Mouse (Mus musculus) stomach, embryonic 15.5 days (tissue): ENCODE results near the gene Ksr1. TPM values are rescaled to one million over a fixed set of nuclear protein-coding genes. Genes with fewer than 3 reads are reported as not detected.

Experiments used
- ATAC-seq: fragments of 200-750 bp; cut with Nextera tagmentation; 2 replicates; pipeline ENCODE4 v1.8.0; 2017; ENCODE audit warnings: low read depth, moderate number of reproducible peaks, moderate TSS enrichment; ENCODE audit not compliant: insufficient read depth, low FRiP score
- H3K27ac ChIP-seq: fragments of 300-500 bp; sonication (generic); 2 replicates; pipeline ENCODE4 v1.5.1; 2015; ENCODE audit warnings: mild to moderate bottlenecking, inconsistent platforms
- H3K27me3 ChIP-seq: fragments of 300-500 bp; sonication (generic); replicated peaks from 2 replicates; pipeline ENCODE4 v1.6.1; 2015; ENCODE audit warnings: inconsistent platforms
- H3K36me3 ChIP-seq: fragments of 300-500 bp; sonication (generic); 2 replicates; pipeline ENCODE4 v1.6.1; 2015; ENCODE audit warnings: inconsistent platforms
- H3K4me1 ChIP-seq: fragments of 300-500 bp; sonication (generic); 2 replicates; pipeline ENCODE4 v1.6.1; 2015; ENCODE audit warnings: inconsistent platforms
- H3K4me2 ChIP-seq: fragments of 300-500 bp; sonication (generic); 2 replicates; pipeline ENCODE4 v1.6.1; 2015; ENCODE audit warnings: mild to moderate bottlenecking, inconsistent platforms
- H3K4me3 ChIP-seq: fragments of 300-500 bp; sonication (generic); replicated peaks from 2 replicates; pipeline ENCODE4 v1.5.1; 2015; ENCODE audit warnings: inconsistent platforms
- H3K9ac ChIP-seq: fragments of 300-500 bp; sonication (generic); 2 replicates; pipeline ENCODE4 v1.6.1; 2015; ENCODE audit warnings: inconsistent platforms
- H3K9me3 ChIP-seq: fragments of 300-500 bp; sonication (generic); 2 replicates; pipeline ENCODE4 v1.6.1; 2016; ENCODE audit warnings: inconsistent platforms
- WGBS: fragments of 180-500 bp; shearing (Covaris S2); methylation state at CpG from one replicate; pipeline ENCODE4 v1.1.7; 2015; 5-methylcytosine and 5-hydroxymethylcytosine counted together
- polyA plus RNA-seq: library from polyadenylated mRNA; unstranded; fragments of >200 nt; fragmentation: Nextera tagmentation; extraction: Ambion mirVana; gene quantifications from 2 replicates; pipeline ENCODE4 v1.2.1, GENCODE M21; 2015

The Ksr1 gene
- polyA plus RNA-seq, 1 experiment from 2014 or later = 2.8 TPM

DNA sequence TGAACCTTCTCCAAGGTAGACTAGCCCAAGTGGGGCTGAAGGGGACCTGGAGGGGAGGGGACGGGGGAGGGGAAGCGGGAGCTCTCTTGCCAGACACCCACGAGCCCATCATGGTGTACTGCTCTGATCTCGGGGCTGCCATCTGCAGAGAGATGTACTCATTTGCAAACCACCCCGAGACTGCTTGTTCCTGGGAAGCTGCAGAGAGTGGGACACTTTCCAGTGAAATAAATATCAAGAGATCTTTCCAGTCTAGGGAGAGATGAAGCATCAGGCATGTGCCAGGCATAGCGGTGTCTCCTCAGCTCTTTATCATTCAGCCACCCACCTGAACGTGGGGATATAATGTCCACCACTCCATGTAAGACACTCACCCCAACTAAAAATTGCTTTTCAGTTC lies 25.8 kb upstream of the Ksr1 start:
- Histone ChIP-seq H3K27ac (no peak overlapping the region), H3K27me3 (no peaks in the 10 kb centered on the region), H3K9ac (no peak overlapping the region), H3K9me3 (no peaks in the 10 kb centered on the region), H3K36me3 (no peaks in the 10 kb centered on the region), H3K4me3 (no peak overlapping the region), H3K4me1 (no peaks in the 10 kb centered on the region), H3K4me2 (no peak overlapping the region)
- 77% methylated on average over 7 of the region's 7 CpGs for WGBS
- no peak for ATAC-seq

DNA sequence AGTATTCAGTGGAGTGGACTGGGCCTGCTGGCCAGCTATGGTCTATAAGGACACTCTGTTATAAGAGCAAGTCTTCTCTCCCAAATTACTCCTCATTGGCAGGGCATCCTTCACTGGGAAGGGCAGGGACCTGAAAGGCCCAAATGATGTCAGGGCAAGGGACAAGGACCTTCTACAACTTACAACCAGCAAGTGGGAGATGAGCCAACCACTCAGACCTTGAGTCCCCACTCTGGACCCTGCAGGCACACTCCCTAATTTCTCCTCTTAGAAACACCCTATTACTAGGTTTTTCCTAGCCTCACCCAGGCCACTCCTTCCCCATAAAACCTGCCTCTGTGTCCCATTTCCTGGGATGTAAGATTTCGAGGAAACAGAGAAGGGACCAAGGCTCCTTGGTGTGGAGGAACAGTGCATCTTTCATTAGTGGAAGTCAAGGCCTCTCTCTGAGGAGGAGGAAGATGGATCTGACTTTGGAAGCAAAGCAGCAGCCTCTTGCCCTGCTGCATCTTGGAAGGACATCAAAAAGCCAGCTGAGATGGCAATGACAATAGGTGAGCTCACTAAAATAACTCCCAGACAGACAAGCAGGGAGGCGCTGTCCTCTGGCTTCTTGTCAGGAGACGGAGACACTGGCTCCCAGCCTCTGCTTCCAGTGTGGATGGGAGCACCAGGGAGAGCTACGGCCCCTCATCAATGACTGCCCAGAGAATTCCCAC lies 20.5 kb upstream of the Ksr1 start:
- 75% methylated on average over 4 of the region's 4 CpGs for WGBS
- H3K4me3 ChIP-seq = no peak overlapping the region
- no peaks in the 10 kb centered on the region for H3K9me3 ChIP-seq
- no peak for ATAC-seq
- no peaks in the 10 kb centered on the region for H3K27me3 ChIP-seq
- no peaks in the 10 kb centered on the region for H3K4me1 ChIP-seq
- no peak overlapping the region for H3K4me2 ChIP-seq
- H3K9ac ChIP-seq = no peak overlapping the region
- H3K36me3 ChIP-seq = no peaks in the 10 kb centered on the region
- no peak overlapping the region for H3K27ac ChIP-seq

DNA sequence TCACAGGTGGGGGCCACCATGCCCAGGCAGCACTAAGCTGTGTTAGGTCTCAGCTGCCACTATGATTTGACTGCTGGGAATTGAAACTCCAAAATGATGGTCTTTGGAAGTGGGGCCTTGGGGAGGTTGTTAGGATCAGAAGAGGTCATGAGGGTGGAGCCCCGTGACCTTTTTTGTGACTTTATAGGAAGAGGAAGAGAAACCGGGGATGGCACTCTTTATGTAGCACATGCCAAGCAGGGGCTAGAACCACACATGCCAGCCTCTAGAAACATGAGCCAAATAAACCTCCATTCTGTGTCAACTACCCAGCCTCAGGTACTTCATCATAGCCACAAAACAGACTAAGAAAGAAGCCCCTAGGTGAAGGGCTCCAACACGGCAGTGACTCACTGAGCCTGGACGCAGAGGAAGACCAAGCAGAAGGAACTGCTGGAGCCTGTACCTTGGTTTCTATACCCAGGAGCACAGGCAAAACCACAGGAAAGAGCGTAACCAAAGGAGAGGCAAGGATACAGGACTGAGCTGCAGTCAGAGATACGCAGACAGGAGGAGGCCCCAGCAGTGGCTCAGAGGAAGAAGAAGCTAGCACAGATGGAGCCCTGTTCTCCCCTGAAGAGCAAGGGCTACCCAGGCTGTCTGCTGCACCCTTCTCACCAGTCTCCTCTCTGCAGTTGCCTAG lies 15.0 kb upstream of the Ksr1 start:
- Histone ChIP-seq H3K4me2 (no peak overlapping the region), H3K27me3 (no peaks in the 10 kb centered on the region), H3K27ac (no peak overlapping the region), H3K9me3 (no peaks in the 10 kb centered on the region), H3K9ac (no peak overlapping the region), H3K4me3 (no peak overlapping the region), H3K4me1 (no peaks in the 10 kb centered on the region), H3K36me3 (no peaks in the 10 kb centered on the region)
- 81% methylated on average over 6 of the region's 6 CpGs for WGBS
- ATAC-seq = no peak

DNA sequence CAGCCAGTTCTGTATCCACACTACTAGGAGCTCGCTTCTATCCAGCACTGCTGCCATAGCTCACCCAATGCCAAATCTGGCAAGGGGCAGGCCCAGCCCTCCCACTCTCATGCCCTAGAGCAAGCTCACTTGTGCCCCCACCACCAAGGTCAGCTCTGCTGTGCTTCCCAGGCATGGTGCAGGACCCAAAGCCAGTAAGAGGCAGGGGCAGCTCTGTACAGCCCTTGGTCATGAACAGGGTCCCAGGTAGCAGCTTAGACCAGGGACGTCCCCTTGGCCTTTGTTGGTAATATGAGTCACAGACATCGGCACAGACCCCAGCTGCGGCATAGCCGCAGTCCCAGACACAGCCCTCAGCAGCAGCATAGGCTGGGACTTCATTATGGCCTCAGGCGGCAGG lies 13.9 kb upstream of the Ksr1 start:
- 81% methylated on average over 6 of the region's 6 CpGs for WGBS

DNA sequence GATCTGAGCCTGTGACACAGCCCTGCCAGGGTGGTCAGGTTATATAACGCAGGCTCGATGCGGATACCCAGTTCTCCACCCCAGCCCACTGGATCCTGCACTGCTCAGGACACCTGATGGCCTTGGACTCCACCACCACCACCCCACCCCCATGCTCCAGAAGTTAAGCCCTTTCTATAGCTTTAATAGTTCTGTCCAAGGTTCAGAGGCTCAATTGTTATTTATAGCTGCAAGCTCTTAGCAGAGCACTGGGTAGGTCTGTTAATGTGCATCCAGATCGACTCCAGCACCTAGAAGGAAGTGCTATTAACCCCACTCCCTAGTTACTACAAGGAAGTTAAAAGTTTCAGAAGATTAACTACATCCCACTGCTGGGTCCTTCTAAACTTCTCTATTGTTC lies 11.5 kb upstream of the Ksr1 start:
- WGBS = 75% methylated on average over 4 of the region's 4 CpGs
- H3K9ac ChIP-seq = no peak overlapping the region
- no peak overlapping the region for H3K4me3 ChIP-seq
- no peak for ATAC-seq
- no peaks in the 10 kb centered on the region for H3K36me3 ChIP-seq
- no peak overlapping the region for H3K4me2 ChIP-seq
- H3K27me3 ChIP-seq = no peaks in the 10 kb centered on the region
- no peaks in the 10 kb centered on the region for H3K9me3 ChIP-seq
- no peaks in the 10 kb centered on the region; the same call in 1 of the 2 replicates for H3K4me1 ChIP-seq
- no peak overlapping the region for H3K27ac ChIP-seq

More for the DNA sequence above, 13.9 kb upstream of the Ksr1 start:
- Histone ChIP-seq H3K9ac (no peak overlapping the region), H3K27ac (no peak overlapping the region), H3K27me3 (no peaks in the 10 kb centered on the region), H3K4me3 (no peak overlapping the region), H3K36me3 (no peaks in the 10 kb centered on the region), H3K4me2 (no peak overlapping the region), H3K4me1 (no peaks in the 10 kb centered on the region; the same call in 1 of the 2 replicates), H3K9me3 (no peaks in the 10 kb centered on the region)
- ATAC-seq = no peak

DNA sequence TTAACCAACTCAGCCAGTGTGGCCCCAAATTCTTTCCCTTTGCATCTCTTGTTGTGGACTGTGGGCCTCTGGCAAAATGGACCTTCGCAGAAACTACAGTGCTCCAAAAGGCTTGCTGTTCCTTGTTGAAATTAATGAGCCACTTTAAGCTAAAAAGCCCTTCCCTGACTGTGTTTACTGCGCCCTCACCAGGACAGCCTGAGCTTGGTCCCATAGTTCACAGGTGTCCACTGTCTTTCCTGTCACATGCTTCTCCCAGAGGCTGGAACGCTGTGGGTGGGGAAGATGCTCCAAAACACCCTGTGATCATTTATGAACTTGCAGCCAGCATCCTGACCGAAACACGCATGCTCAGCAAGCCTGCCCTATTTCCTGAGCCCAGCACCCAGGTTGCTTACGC lies 9.1 kb upstream of the Ksr1 start:
- 59% methylated on average over 6 of the region's 6 CpGs for WGBS
- no peak for ATAC-seq
- H3K4me1 ChIP-seq = no peaks in the 10 kb centered on the region; the same call in 1 of the 2 replicates

DNA sequence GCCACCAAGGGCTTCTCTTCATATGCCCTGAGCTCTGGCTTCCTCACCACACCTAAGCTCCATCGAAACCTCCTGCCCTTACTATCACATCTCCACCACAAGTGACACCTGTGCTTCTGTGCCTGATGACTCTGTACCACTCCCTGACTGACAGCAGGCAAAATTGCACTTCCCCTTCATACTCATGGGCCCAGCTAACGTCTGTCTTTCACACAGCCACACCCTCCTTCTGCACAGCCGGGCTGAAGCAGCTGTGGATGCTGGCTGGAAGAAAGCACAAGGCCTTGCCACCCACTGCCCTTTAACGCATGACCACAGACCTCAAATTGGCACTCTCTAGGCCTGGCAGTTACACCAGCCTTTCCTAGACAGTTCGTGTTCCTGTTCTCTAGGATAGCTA lies 6.5 kb upstream of the Ksr1 start:
- ATAC-seq = no peak
- H3K4me3 ChIP-seq = no peak overlapping the region
- H3K36me3 ChIP-seq = no peaks in the 10 kb centered on the region
- H3K9me3 ChIP-seq = no peaks in the 10 kb centered on the region
- no peak overlapping the region for H3K4me2 ChIP-seq
- no peak overlapping the region for H3K27ac ChIP-seq
- no peaks in the 10 kb centered on the region for H3K27me3 ChIP-seq
- no peak overlapping the region for H3K9ac ChIP-seq
- WGBS = 56% methylated on average over 5 of the region's 5 CpGs
- no peaks in the 10 kb centered on the region; the same call in 1 of the 2 replicates for H3K4me1 ChIP-seq

More for the DNA sequence above, 9.1 kb upstream of the Ksr1 start:
- no peaks in the 10 kb centered on the region for H3K27me3 ChIP-seq
- H3K4me2 ChIP-seq = no peak overlapping the region
- H3K27ac ChIP-seq = no peak overlapping the region
- H3K9ac ChIP-seq = no peak overlapping the region
- no peaks in the 10 kb centered on the region for H3K36me3 ChIP-seq
- no peak overlapping the region for H3K4me3 ChIP-seq
- H3K9me3 ChIP-seq = no peaks in the 10 kb centered on the region

DNA sequence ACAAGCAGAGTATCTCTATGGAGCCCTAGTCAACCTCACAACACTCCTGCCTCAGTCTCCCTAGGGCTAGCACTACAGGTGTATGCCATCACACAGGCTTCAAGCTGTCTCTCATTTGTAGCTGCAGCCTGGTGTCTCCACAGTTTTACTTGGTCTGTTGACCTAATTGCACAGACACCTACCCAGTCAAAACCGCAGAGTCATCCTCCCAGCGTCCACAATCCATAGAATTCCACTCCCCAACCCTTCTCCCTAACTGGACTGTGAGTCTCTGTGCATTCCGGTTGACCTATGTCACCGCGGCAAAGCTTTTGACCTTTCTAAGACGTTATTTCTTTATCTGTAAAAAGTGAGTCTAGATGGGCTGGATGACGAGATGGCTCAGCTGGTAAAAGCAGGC lies 5.7 kb upstream of the Ksr1 start:
- no peak for ATAC-seq
- Histone ChIP-seq H3K4me1 (no peaks in the 10 kb centered on the region; the same call in 1 of the 2 replicates), H3K9ac (no peak overlapping the region), H3K4me3 (no peak overlapping the region), H3K36me3 (no peaks in the 10 kb centered on the region), H3K9me3 (no peaks in the 10 kb centered on the region), H3K27me3 (no peaks in the 10 kb centered on the region), H3K27ac (no peak overlapping the region), H3K4me2 (no peak overlapping the region)
- WGBS = 79% methylated on average over 7 of the region's 7 CpGs

DNA sequence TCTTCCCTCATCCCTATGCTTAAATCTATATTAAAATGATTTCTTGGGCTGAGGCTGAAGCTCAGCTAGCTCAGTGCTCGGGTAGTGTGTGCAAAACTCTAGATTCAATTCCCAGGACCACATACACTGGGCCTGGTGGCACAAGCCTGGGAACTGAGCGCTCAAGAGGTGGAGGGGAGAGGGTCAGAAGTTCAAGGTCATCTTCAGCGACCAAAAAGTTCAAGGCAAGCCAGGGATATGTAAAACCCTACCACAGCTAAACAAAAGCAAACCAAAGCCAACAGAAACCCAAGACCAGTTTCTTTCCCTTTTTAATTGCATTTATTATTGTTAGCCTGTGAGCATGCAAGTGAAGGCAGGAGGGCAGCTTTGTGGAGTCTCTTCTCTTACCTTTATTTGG lies 4.1 kb upstream of the Ksr1 start:
- 59% methylated on average over 3 of the region's 3 CpGs for WGBS
- Histone ChIP-seq H3K4me1 (no peaks in the 10 kb centered on the region; the same call in 1 of the 2 replicates), H3K9ac (no peak overlapping the region), H3K4me3 (no peak overlapping the region), H3K36me3 (no peaks in the 10 kb centered on the region), H3K4me2 (no peak overlapping the region), H3K27ac (no peak overlapping the region), H3K9me3 (no peaks in the 10 kb centered on the region), H3K27me3 (no peaks in the 10 kb centered on the region)
- ATAC-seq = no peak

DNA sequence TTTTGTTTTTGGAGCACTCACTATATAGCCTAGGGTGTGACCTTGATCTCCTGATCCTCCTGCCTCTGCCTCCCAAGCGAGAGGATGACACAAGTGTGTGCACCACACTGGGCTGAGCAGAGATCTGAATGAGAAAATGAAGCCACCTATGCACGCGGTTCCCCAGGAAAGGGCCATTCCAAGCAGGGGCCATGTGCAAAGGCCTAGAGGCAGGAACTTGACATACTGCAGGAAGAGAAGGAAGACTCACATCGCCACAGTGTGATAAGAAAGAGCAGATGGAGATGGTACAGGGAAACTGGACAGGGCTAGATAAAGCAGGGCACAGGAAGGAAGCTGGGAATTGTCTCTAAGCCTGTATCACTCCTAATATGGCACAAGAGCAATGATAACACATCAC lies 3.1 kb upstream of the Ksr1 start:
- no peak overlapping the region for H3K4me3 ChIP-seq
- no peaks in the 10 kb centered on the region for H3K36me3 ChIP-seq
- no peaks in the 10 kb centered on the region for H3K27me3 ChIP-seq
- no peak overlapping the region for H3K27ac ChIP-seq
- ATAC-seq = no peak
- no peak overlapping the region for H3K9ac ChIP-seq
- H3K4me2 ChIP-seq = no peak overlapping the region
- H3K9me3 ChIP-seq = no peaks in the 10 kb centered on the region
- H3K4me1 ChIP-seq = no peaks in the 10 kb centered on the region
- 86% methylated on average over 4 of the region's 4 CpGs for WGBS

DNA sequence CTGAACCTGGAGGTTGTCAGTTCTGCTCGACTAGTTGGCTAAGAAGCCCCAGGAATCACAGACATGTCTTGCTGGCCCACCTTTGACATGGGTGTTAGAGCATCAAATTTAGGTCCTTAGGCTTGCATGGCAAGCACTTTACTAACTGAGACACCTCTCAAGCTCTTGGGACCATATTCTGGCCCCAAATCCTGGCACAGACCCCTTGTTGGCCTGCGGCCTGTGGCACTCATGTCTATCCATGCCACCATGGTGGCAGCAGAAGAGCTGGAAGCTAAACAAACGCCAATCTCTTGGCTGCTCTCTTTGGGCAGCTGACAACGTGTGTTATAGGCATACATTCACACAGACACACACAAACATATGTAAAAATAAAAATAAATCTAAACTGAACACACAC lies 2.6 kb upstream of the Ksr1 start:
- 77% methylated on average over 4 of the region's 4 CpGs for WGBS
- no peaks in the 10 kb centered on the region for H3K27me3 ChIP-seq
- no peak for ATAC-seq

More for the DNA sequence above, 2.6 kb upstream of the Ksr1 start:
- Histone ChIP-seq H3K9me3 (no peaks in the 10 kb centered on the region), H3K36me3 (no peaks in the 10 kb centered on the region), H3K4me3 (no peak overlapping the region), H3K4me2 (no peak overlapping the region), H3K9ac (no peak overlapping the region), H3K27ac (no peak overlapping the region), H3K4me1 (0 out of 2 replicates have a peak, but pooled peaks cover 2% of the 10 kb centered on the region)
